Mouse (Mus musculus): ENCODE data around the gene Aqp2. TPM values are rescaled to one million over a fixed set of nuclear protein-coding genes. Genes with fewer than 3 reads are reported as not detected.
A peak's percentile ranks its signal among the peaks of the same experiment; 100 is the strongest.

Gene Aqp2
- polyA plus RNA-seq, 1 experiment from 2014 or later, result not detected

- WGBS, result 35% methylated on average over 5 of the region's 5 CpGs
- Histone ChIP-seq H3K9ac (no peak overlapping the region), H3K36me3 (no peaks in the 10 kb centered on the region), H3K27me3 (peaks cover 7% of the 10 kb centered on the region; the same call in 1 of the 2 replicates), H3K4me1 (peaks cover 14% of the 10 kb centered on the region), H3K9me3 (no peaks in the 10 kb centered on the region), H3K4me2 (no peak overlapping the region), H3K27ac (no peak overlapping the region), H3K4me3 (no peak overlapping the region)
- no peak for ATAC-seq (ENCODE audit: insufficient number of reproducible peaks, low FRiP score, low TSS enrichment, low read depth)
Measured at GRCm38 (mm10) chr15:99606515-99606914, 27.7 kb downstream of the Aqp2 start.

GRCm38 (mm10) chr15:99607388-99608113, 28.7 kb downstream of the Aqp2 start:
- no peak overlapping the region for H3K4me3 ChIP-seq
- no peak overlapping the region for H3K27ac ChIP-seq
- no peaks in the 10 kb centered on the region for H3K9me3 ChIP-seq
- H3K36me3 ChIP-seq, result no peaks in the 10 kb centered on the region
- 12% methylated on average over 10 of the region's 10 CpGs for WGBS
- 0 out of 2 replicates have a peak, but pooled peaks cover 3% of the 10 kb centered on the region for H3K27me3 ChIP-seq
- peaks cover 11% of the 10 kb centered on the region for H3K4me1 ChIP-seq
- H3K9ac ChIP-seq, result no peak overlapping the region
- no peak for ATAC-seq (ENCODE audit: insufficient number of reproducible peaks, low FRiP score, low TSS enrichment, low read depth)
- H3K4me2 ChIP-seq, result no peak overlapping the region

- H3K4me1 ChIP-seq, result peaks cover 12% of the 10 kb centered on the region
- peaks cover 2% of the 10 kb centered on the region for H3K27me3 ChIP-seq
- no peak overlapping the region for H3K9ac ChIP-seq
- H3K27ac ChIP-seq, result no peak overlapping the region
- no peak for ATAC-seq (ENCODE audit: insufficient number of reproducible peaks, low FRiP score, low TSS enrichment, low read depth)
- H3K4me2 ChIP-seq, result no peak overlapping the region
- no peaks in the 10 kb centered on the region for H3K36me3 ChIP-seq
- no peaks in the 10 kb centered on the region for H3K9me3 ChIP-seq
- 75% methylated on average over 13 of the region's 13 CpGs for WGBS
- H3K4me3 ChIP-seq, result no peak overlapping the region
Measured at GRCm38 (mm10) chr15:99608382-99609125, 29.7 kb downstream of the Aqp2 start.

GRCm38 (mm10) chr15:99611563-99611962, 32.7 kb downstream of the Aqp2 start:
- no peak for ATAC-seq (ENCODE audit: insufficient number of reproducible peaks, low FRiP score, low TSS enrichment, low read depth)
- Histone ChIP-seq H3K36me3 (no peaks in the 10 kb centered on the region), H3K4me2 (no peak overlapping the region), H3K4me1 (peaks cover 30% of the 10 kb centered on the region), H3K4me3 (no peak overlapping the region), H3K27ac (no peak overlapping the region), H3K27me3 (peaks cover 14% of the 10 kb centered on the region), H3K9me3 (no peaks in the 10 kb centered on the region), H3K9ac (no peak overlapping the region)
- WGBS, result 59% methylated on average over 7 of the region's 7 CpGs

GRCm38 (mm10) chr15:99614273-99614672, 35.4 kb downstream of the Aqp2 start:
- H3K4me2 ChIP-seq, result no peak overlapping the region
- peaks cover 14% of the 10 kb centered on the region for H3K27me3 ChIP-seq
- H3K27ac ChIP-seq, result peak overlapping the region; percentile 54; the same call in 1 of the 2 replicates
- no peaks in the 10 kb centered on the region for H3K36me3 ChIP-seq
- no peak for ATAC-seq (ENCODE audit: insufficient number of reproducible peaks, low FRiP score, low TSS enrichment, low read depth)
- no peak overlapping the region for H3K9ac ChIP-seq
- 66% methylated on average over 13 of the region's 13 CpGs for WGBS
- peaks cover 21% of the 10 kb centered on the region for H3K4me1 ChIP-seq
- no peaks in the 10 kb centered on the region for H3K9me3 ChIP-seq
- no peak overlapping the region for H3K4me3 ChIP-seq

- WGBS, result 12% methylated on average over 12 of the region's 12 CpGs
- H3K27ac ChIP-seq, result peak overlapping the region; percentile 54
- H3K4me2 ChIP-seq, result peak overlapping the region; percentile 20; the same call in 1 of the 2 replicates
- peaks cover 14% of the 10 kb centered on the region for H3K27me3 ChIP-seq
- H3K4me1 ChIP-seq, result peaks cover 21% of the 10 kb centered on the region
- no peak overlapping the region for H3K9ac ChIP-seq
- H3K4me3 ChIP-seq, result no peak overlapping the region
- peaks cover 3% of the 10 kb centered on the region; the same call in 1 of the 2 replicates for H3K36me3 ChIP-seq
- no peaks in the 10 kb centered on the region for H3K9me3 ChIP-seq
- peak; percentile 67; the same call in 1 of the 2 replicates for ATAC-seq (ENCODE audit: insufficient number of reproducible peaks, low FRiP score, low TSS enrichment, low read depth)
Measured at GRCm38 (mm10) chr15:99614753-99615152, 35.9 kb downstream of the Aqp2 start.

- no peaks in the 10 kb centered on the region for H3K9me3 ChIP-seq
- peak overlapping the region; percentile 54 for H3K27ac ChIP-seq
- peak overlapping the region; percentile 20; the same call in 1 of the 2 replicates for H3K4me2 ChIP-seq
- H3K27me3 ChIP-seq, result peaks cover 14% of the 10 kb centered on the region
- 31% methylated on average over 9 of the region's 9 CpGs for whole genome bisulfite sequencing
- ATAC-seq (ENCODE audit: insufficient number of reproducible peaks, low FRiP score, low TSS enrichment, low read depth), result 0 out of 2 replicates have a peak, but pooled peaks have one; percentile 42
- H3K4me3 ChIP-seq, result no peak overlapping the region
- peaks cover 21% of the 10 kb centered on the region for H3K4me1 ChIP-seq
- H3K36me3 ChIP-seq, result peaks cover 5% of the 10 kb centered on the region; the same call in 1 of the 2 replicates
- H3K9ac ChIP-seq, result no peak overlapping the region
Measured at GRCm38 (mm10) chr15:99615246-99615645, 36.4 kb downstream of the Aqp2 start.

- Histone ChIP-seq H3K27me3 (peaks cover 12% of the 10 kb centered on the region), H3K4me1 (peaks cover 18% of the 10 kb centered on the region), H3K4me2 (no peak overlapping the region), H3K9me3 (no peaks in the 10 kb centered on the region), H3K9ac (no peak overlapping the region), H3K36me3 (peaks cover 34% of the 10 kb centered on the region), H3K27ac (no peak overlapping the region), H3K4me3 (no peak overlapping the region)
- ATAC-seq (ENCODE audit: insufficient number of reproducible peaks, low FRiP score, low TSS enrichment, low read depth), result no peak
- 69% methylated on average over 3 of the region's 3 CpGs for WGBS
Measured at GRCm38 (mm10) chr15:99618595-99618994, 39.7 kb downstream of the Aqp2 start.

- Histone ChIP-seq H3K4me3 (no peak overlapping the region), H3K27me3 (0 out of 2 replicates have a peak, but pooled peaks cover under 1% of the 10 kb centered on the region), H3K27ac (no peak overlapping the region), H3K4me2 (no peak overlapping the region), H3K9me3 (no peaks in the 10 kb centered on the region), H3K36me3 (peaks cover 45% of the 10 kb centered on the region), H3K9ac (no peak overlapping the region), H3K4me1 (peaks cover 9% of the 10 kb centered on the region)
- 67% methylated on average over 4 of the region's 4 CpGs for WGBS
- no peak for ATAC-seq (ENCODE audit: insufficient number of reproducible peaks, low FRiP score, low TSS enrichment, low read depth)
Measured at GRCm38 (mm10) chr15:99619821-99620220, 41.0 kb downstream of the Aqp2 start.

- Histone ChIP-seq H3K36me3 (peaks cover 67% of the 10 kb centered on the region), H3K9ac (no peak overlapping the region), H3K4me3 (no peak overlapping the region), H3K27me3 (no peaks in the 10 kb centered on the region), H3K4me1 (no peaks in the 10 kb centered on the region), H3K27ac (no peak overlapping the region), H3K9me3 (no peaks in the 10 kb centered on the region), H3K4me2 (no peak overlapping the region)
- ATAC-seq (ENCODE audit: insufficient number of reproducible peaks, low FRiP score, low TSS enrichment, low read depth), result no peak
- 94% methylated on average over 10 of the region's 11 CpGs for WGBS
Measured at GRCm38 (mm10) chr15:99622063-99622462, 43.2 kb downstream of the Aqp2 start.

GRCm38 (mm10) chr15:99631618-99632017, 52.8 kb downstream of the Aqp2 start:
- ATAC-seq (ENCODE audit: insufficient number of reproducible peaks, low FRiP score, low TSS enrichment, low read depth), result no peak
- H3K36me3 ChIP-seq, result peaks cover 86% of the 10 kb centered on the region
- H3K9ac ChIP-seq, result no peak overlapping the region

More at GRCm38 (mm10) chr15:99631618-99632017, 52.8 kb downstream of the Aqp2 start:
- no peaks in the 10 kb centered on the region for H3K4me1 ChIP-seq
- no peak overlapping the region for H3K4me2 ChIP-seq
- no peaks in the 10 kb centered on the region for H3K27me3 ChIP-seq
- no peak overlapping the region for H3K27ac ChIP-seq
- H3K4me3 ChIP-seq, result no peak overlapping the region
- H3K9me3 ChIP-seq, result no peaks in the 10 kb centered on the region
